Mouse (Mus musculus): ENCODE measurements around the gene Nfam1.

- no peak for TF ChIP-seq POLR2A (IDR thresholded peaks at IDR 0.05; ENCODE audit: control insufficient read depth in 1 of 2, insufficient read depth in 1 of 2, low read depth in 1 of 2, low read length in 2 of 2, poor library complexity in 1 of 2)
- TF ChIP-seq NELFE (IDR thresholded peaks at IDR 0.05; ENCODE audit: low read depth, low read length) = no peak
- TF ChIP-seq SIN3A (IDR thresholded peaks at IDR 0.05; ENCODE audit: low read length) = no peak
- no peak for TF ChIP-seq CTCF (IDR thresholded peaks at IDR 0.05 in 2 of 3, conservative IDR thresholded peaks at IDR 0.05 in 1 of 3; ENCODE audit: control insufficient read depth in 1 of 3, insufficient read depth in 1 of 3, low read depth in 2 of 3, low read length in 3 of 3, poor library complexity in 1 of 3, severe bottlenecking in 1 of 3)
- no peak for TF ChIP-seq ZC3H11A (IDR thresholded peaks at IDR 0.05; ENCODE audit: low read depth, low read length)
- no peak for TF ChIP-seq JUND (IDR thresholded peaks at IDR 0.05; ENCODE audit: low read depth, low read length)
- TF ChIP-seq EP300 (IDR thresholded peaks at IDR 0.05; ENCODE audit: low read depth in 1 of 2, low read length in 2 of 2) = no peak
- no peak for TF ChIP-seq MAFK (IDR thresholded peaks at IDR 0.05; ENCODE audit: borderline replicate concordance, low read depth, low read length)
- no peak for TF ChIP-seq E2F4 (IDR thresholded peaks at IDR 0.05; ENCODE audit: borderline replicate concordance, low read depth, low read length)
Observed at GRCm38 (mm10) chr15:83002665-83003548, 30.2 kb downstream of the Nfam1 start.
